Mouse (Mus musculus): ENCODE measurements around the gene Stat3. TPM values are rescaled to one million over a fixed set of nuclear protein-coding genes. Genes with fewer than 3 reads are reported as not detected.

Stat3 gene
- polyA plus RNA-seq, 1 experiment from 2014 or later, result 66.9 TPM

- Histone ChIP-seq H3K9ac (no peak overlapping the region), H3K27ac (no peak overlapping the region), H3K9me3 (no peaks in the 10 kb centered on the region), H3K4me1 (peaks cover 13% of the 10 kb centered on the region), H3K4me2 (replicated peaks) (no peak overlapping the region), H3K36me3 (no peaks in the 10 kb centered on the region), H3K27me3 (replicated peaks) (peaks cover 73% of the 10 kb centered on the region), H3K4me3 (no peak overlapping the region)
- WGBS, result 66% methylated on average over 10 of the region's 10 CpGs
- no peak for ATAC-seq (ENCODE audit: low FRiP score, low read depth)
Measured at GRCm38 (mm10) chr11:100971455-100971854, 32.1 kb upstream of the Stat3 start.

DNA sequence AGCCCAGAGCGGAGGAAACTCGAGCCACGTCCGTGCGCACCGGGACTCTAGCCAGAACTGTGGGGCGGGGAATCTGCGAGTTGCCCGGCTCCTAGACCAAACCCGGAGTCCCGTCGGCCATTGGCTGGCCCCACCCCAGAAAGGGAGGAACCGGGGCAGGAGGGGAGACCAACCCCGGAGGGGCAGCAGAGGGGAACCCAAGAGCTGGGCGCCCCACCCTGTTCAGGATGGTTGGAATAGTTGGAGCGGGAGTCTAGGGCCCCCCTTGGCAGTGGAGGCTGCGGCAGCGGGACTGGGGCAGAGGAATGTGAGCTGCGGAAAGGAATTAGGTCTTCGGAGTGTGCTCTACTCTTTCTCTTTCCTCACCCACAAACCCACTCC lies 31.2 kb upstream of the Stat3 start, which contains the start of gene Cavin1:
Cavin1 (minus strand) TSS at position 331 of the 381 bp plus-strand sequence.
- no peak for ATAC-seq (ENCODE audit: low FRiP score, low read depth)
- WGBS, result 2% methylated on average over 20 of the region's 20 CpGs
- Histone ChIP-seq H3K4me2 (replicated peaks) (peak within 1 kb of the TSS; percentile 53), H3K4me3 (peak within 1 kb of the TSS; percentile 36), H3K9me3 (no peaks in the 10 kb centered on the region), H3K36me3 (no peaks in the 10 kb centered on the region), H3K9ac (peak within 1 kb of the TSS; percentile 33; the same call in 1 of the 2 replicates), H3K4me1 (peaks cover 13% of the 10 kb centered on the region), H3K27ac (no peak within 1 kb of the TSS), H3K27me3 (replicated peaks) (peaks cover 82% of the 10 kb centered on the region)

- peaks cover 13% of the 10 kb centered on the region for H3K4me1 ChIP-seq
- ATAC-seq (ENCODE audit: low FRiP score, low read depth), result no peak
- H3K27me3 ChIP-seq (replicated peaks), result peaks cover 88% of the 10 kb centered on the region
- peak overlapping the region; percentile 36 for H3K4me3 ChIP-seq
- H3K27ac ChIP-seq, result no peak overlapping the region
- no peaks in the 10 kb centered on the region for H3K9me3 ChIP-seq
- H3K9ac ChIP-seq, result peak overlapping the region; percentile 33; the same call in 1 of the 2 replicates
- no peaks in the 10 kb centered on the region for H3K36me3 ChIP-seq
- 1% methylated on average over 65 of the region's 65 CpGs for WGBS
- H3K4me2 ChIP-seq (replicated peaks), result peak overlapping the region; percentile 53
Measured at GRCm38 (mm10) chr11:100969744-100970556, 30.6 kb upstream of the Stat3 start.

DNA sequence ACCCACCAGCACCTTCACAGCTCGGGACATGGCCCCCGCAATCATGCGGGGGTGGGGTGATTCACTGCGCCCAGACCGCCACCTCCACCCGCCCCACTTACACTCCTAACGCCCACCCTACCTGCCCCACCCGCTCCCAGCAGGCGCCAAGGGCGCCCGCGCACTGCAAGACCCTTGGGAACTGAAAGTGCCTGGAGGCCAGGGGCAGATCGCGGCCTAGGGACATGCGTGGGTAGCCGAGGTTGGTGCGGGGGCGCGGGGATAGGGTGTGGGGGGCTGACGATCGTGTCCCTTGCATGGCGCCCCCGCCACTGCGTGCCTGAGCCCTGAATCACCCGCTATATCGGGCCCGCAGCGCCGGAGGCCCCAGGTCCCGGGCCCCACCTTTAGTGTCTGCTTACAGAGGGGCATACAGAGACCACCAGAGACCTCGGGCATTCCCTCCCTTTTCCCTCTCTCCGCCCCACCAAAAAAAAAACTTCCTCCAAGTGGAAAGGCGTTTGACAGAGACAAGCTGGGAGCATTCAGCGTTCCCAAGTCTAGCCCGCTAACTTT lies 29.9 kb upstream of the Stat3 start:
- Histone ChIP-seq H3K27me3 (replicated peaks) (peaks cover 89% of the 10 kb centered on the region), H3K36me3 (no peaks in the 10 kb centered on the region), H3K4me1 (peaks cover 13% of the 10 kb centered on the region), H3K27ac (no peak overlapping the region), H3K4me3 (peak overlapping the region; percentile 36), H3K9ac (peak overlapping the region; percentile 33; the same call in 1 of the 2 replicates), H3K9me3 (no peaks in the 10 kb centered on the region), H3K4me2 (replicated peaks) (peak overlapping the region; percentile 53)
- no peak for ATAC-seq (ENCODE audit: low FRiP score, low read depth)
- 7% methylated on average over 35 of the region's 35 CpGs for WGBS

GRCm38 (mm10) chr11:100968501-100968900 lies 29.2 kb upstream of the Stat3 start:
- Histone ChIP-seq H3K4me1 (peaks cover 13% of the 10 kb centered on the region), H3K36me3 (no peaks in the 10 kb centered on the region), H3K27me3 (replicated peaks) (peaks cover 94% of the 10 kb centered on the region), H3K4me2 (replicated peaks) (no peak overlapping the region), H3K9ac (no peak overlapping the region), H3K27ac (no peak overlapping the region), H3K4me3 (peak overlapping the region; percentile 36; the same call in 1 of the 2 replicates), H3K9me3 (no peaks in the 10 kb centered on the region)
- no peak for ATAC-seq (ENCODE audit: low FRiP score, low read depth)
- 78% methylated on average over 5 of the region's 5 CpGs for WGBS

- no peak overlapping the region for H3K9ac ChIP-seq
- peaks cover 88% of the 10 kb centered on the region for H3K27me3 ChIP-seq (replicated peaks)
- H3K27ac ChIP-seq, result no peak overlapping the region
- WGBS, result 90% methylated on average over 5 of the region's 5 CpGs
- no peak overlapping the region for H3K4me2 ChIP-seq (replicated peaks)
- H3K9me3 ChIP-seq, result no peaks in the 10 kb centered on the region
- no peak for ATAC-seq (ENCODE audit: low FRiP score, low read depth)
- no peak overlapping the region for H3K4me3 ChIP-seq
- H3K4me1 ChIP-seq, result peaks cover 13% of the 10 kb centered on the region
- no peaks in the 10 kb centered on the region for H3K36me3 ChIP-seq
Measured at GRCm38 (mm10) chr11:100967881-100968420, 28.6 kb upstream of the Stat3 start.

- no peak overlapping the region for H3K4me2 ChIP-seq (replicated peaks)
- no peak overlapping the region for H3K4me3 ChIP-seq
- H3K27me3 ChIP-seq (replicated peaks), result peaks cover 83% of the 10 kb centered on the region
- H3K9me3 ChIP-seq, result no peaks in the 10 kb centered on the region
- H3K27ac ChIP-seq, result no peak overlapping the region
- WGBS, result 66% methylated on average over 5 of the region's 5 CpGs
- no peak for ATAC-seq (ENCODE audit: low FRiP score, low read depth)
- no peaks in the 10 kb centered on the region for H3K36me3 ChIP-seq
- H3K4me1 ChIP-seq, result peaks cover 13% of the 10 kb centered on the region
- H3K9ac ChIP-seq, result no peak overlapping the region
Measured at GRCm38 (mm10) chr11:100967376-100967775, 28.0 kb upstream of the Stat3 start.

- ATAC-seq (ENCODE audit: low FRiP score, low read depth), result no peak
- no peak overlapping the region for H3K9ac ChIP-seq
- H3K4me3 ChIP-seq, result no peak overlapping the region
- H3K4me2 ChIP-seq (replicated peaks), result no peak overlapping the region
- no peak overlapping the region for H3K27ac ChIP-seq
- H3K36me3 ChIP-seq, result no peaks in the 10 kb centered on the region
- peaks cover 13% of the 10 kb centered on the region for H3K4me1 ChIP-seq
- H3K27me3 ChIP-seq (replicated peaks), result peaks cover 66% of the 10 kb centered on the region
- 78% methylated on average over 6 of the region's 6 CpGs for WGBS
- no peaks in the 10 kb centered on the region for H3K9me3 ChIP-seq
Measured at GRCm38 (mm10) chr11:100965760-100966159, 26.4 kb upstream of the Stat3 start.

- Histone ChIP-seq H3K4me3 (no peak overlapping the region), H3K4me1 (peaks cover 10% of the 10 kb centered on the region), H3K9me3 (no peaks in the 10 kb centered on the region), H3K27me3 (replicated peaks) (peaks cover 60% of the 10 kb centered on the region), H3K36me3 (no peaks in the 10 kb centered on the region), H3K9ac (no peak overlapping the region), H3K27ac (no peak overlapping the region), H3K4me2 (replicated peaks) (no peak overlapping the region)
- no peak for ATAC-seq (ENCODE audit: low FRiP score, low read depth)
- WGBS, result 86% methylated on average over 6 of the region's 6 CpGs
Measured at GRCm38 (mm10) chr11:100964901-100965542, 25.7 kb upstream of the Stat3 start.

DNA sequence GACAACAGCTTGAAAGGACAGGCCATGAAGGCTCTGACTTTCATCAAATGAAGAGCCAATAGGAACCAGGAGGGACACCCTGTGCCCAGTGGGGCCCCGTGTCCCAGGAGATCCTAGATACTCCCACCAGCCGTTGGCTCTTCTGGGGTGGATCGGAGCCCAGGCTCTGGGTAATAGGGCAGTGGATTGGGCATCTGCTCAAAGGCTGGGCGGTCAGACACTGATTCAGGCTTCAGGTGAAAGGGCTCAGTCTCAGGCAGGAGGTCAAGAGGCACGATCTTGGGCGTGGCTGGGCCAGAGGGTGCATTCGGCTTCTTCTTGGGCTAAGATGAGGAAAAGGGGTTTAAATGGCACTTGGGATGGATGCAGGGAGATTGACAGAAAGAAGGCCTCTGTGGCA lies 24.8 kb upstream of the Stat3 start:
- Histone ChIP-seq H3K4me1 (peaks cover 4% of the 10 kb centered on the region), H3K27ac (no peak overlapping the region), H3K4me3 (no peak overlapping the region), H3K4me2 (replicated peaks) (no peak overlapping the region), H3K36me3 (no peaks in the 10 kb centered on the region), H3K9me3 (no peaks in the 10 kb centered on the region), H3K9ac (no peak overlapping the region), H3K27me3 (replicated peaks) (peaks cover 59% of the 10 kb centered on the region)
- ATAC-seq (ENCODE audit: low FRiP score, low read depth), result no peak
- 86% methylated on average over 7 of the region's 7 CpGs for WGBS

DNA sequence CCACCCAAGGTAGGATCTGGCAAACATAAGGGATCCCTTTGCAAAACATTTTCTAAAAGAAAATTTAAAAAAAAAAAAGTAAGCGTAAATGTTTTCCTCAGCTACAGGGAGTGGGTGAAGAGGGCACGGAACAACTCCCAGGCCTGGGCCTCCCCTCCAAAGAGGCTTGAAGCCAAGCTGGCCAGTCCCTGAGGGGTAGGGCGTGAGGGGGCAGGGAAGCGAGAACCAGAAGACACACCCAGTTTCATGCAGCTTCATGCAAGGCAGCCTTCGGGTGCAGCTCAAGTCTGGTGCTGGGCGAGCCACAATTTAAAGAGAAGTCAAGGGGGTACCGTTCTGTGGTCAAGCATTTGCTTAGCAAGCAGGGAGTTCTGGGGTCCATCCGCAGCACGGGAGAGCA lies 24.3 kb upstream of the Stat3 start:
- H3K27ac ChIP-seq, result no peak overlapping the region
- no peak overlapping the region for H3K4me2 ChIP-seq (replicated peaks)
- H3K9ac ChIP-seq, result no peak overlapping the region
- H3K27me3 ChIP-seq (replicated peaks), result peaks cover 59% of the 10 kb centered on the region
- H3K36me3 ChIP-seq, result no peaks in the 10 kb centered on the region
- no peak for ATAC-seq (ENCODE audit: low FRiP score, low read depth)
- H3K4me3 ChIP-seq, result no peak overlapping the region
- H3K9me3 ChIP-seq, result no peaks in the 10 kb centered on the region
- peaks cover 8% of the 10 kb centered on the region for H3K4me1 ChIP-seq
- 85% methylated on average over 9 of the region's 9 CpGs for WGBS

GRCm38 (mm10) chr11:100962371-100962911 lies 23.1 kb upstream of the Stat3 start:
- H3K27ac ChIP-seq, result no peak overlapping the region
- H3K4me1 ChIP-seq, result peaks cover 11% of the 10 kb centered on the region
- H3K36me3 ChIP-seq, result no peaks in the 10 kb centered on the region
- ATAC-seq (ENCODE audit: low FRiP score, low read depth), result no peak
- H3K4me3 ChIP-seq, result no peak overlapping the region
- H3K9me3 ChIP-seq, result no peaks in the 10 kb centered on the region
- 68% methylated on average over 9 of the region's 9 CpGs for WGBS
- H3K9ac ChIP-seq, result no peak overlapping the region
- H3K4me2 ChIP-seq (replicated peaks), result no peak overlapping the region
- peaks cover 59% of the 10 kb centered on the region for H3K27me3 ChIP-seq (replicated peaks)
